ENCODE assay signal across 21 mouse cellular contexts in genomic region chr16:5089021-5089420, GRCm38 (mm10). TPM values are rescaled to one million over a fixed set of nuclear protein-coding genes. Genes with fewer than 3 reads are reported as not detected.
"Had no signal": no experiment of that assay in that cellular context is flagged by ENCODE, and none has a peak within 500 bp of the region (broad histone marks: within the 10 kb centered on the region; RNA-seq: fewer than 3 reads in every experiment).

No protein-coding gene starts in this region.

- DNase-seq: lung, adult 18-20 months; lung, embryonic 14.5 days; lung, postnatal 10 days; midbrain, embryonic 14.5 days; retina, postnatal 1 day; right cerebral cortex, adult 18-20 months; right cerebral cortex, postnatal 25 days; right cerebral cortex, postnatal 4 days; spleen, adult 18-20 months; thymus, adult 18-20 months; thymus, postnatal 14 days; thymus, postnatal 36 days had no signal

- H3K27me3 ChIP-seq: neural tube, embryonic 13.5 days; neural tube, embryonic 15.5 days had no signal

- ATAC-seq: midbrain, embryonic 16.5 days had no signal

- H3K9me3 ChIP-seq: megakaryocyte, embryonic 14.5 days; neural tube, embryonic 13.5 days; neural tube, embryonic 15.5 days had no signal

- H3K4me2 ChIP-seq: lung, embryonic 14.5 days; midbrain, embryonic 11.5 days; neural tube, embryonic 13.5 days; neural tube, embryonic 15.5 days had no signal

- H3K27ac ChIP-seq: macrophage; neural tube, embryonic 13.5 days; neural tube, embryonic 15.5 days had no signal

- H3K4me1 ChIP-seq: neural tube, embryonic 13.5 days; neural tube, embryonic 15.5 days had no signal

- H3K9ac ChIP-seq: lung, embryonic 14.5 days; neural tube, embryonic 13.5 days; neural tube, embryonic 15.5 days had no signal

- H3K4me3 ChIP-seq: megakaryocyte, embryonic 14.5 days; myocyte; neural tube, embryonic 13.5 days; neural tube, embryonic 15.5 days had no signal

RNA-seq across cellular contexts. Expression of gene Ppl, which starts 43.2 kb away (rescaled TPM):
- total RNA-seq: megakaryocyte progenitor cell, adult 5-6 weeks had no signal
- polyA plus RNA-seq: macrophage had no signal

RNA-seq across cellular contexts. Expression of gene Sec14l5, which starts 57.9 kb away (rescaled TPM):
- total RNA-seq: megakaryocyte progenitor cell, adult 5-6 weeks had no signal
- polyA plus RNA-seq: macrophage; small intestine, adult 2 months had no signal
